Comparison of ENCODE assay signal across 1 mouse cellular context in the genomic region with DNA sequence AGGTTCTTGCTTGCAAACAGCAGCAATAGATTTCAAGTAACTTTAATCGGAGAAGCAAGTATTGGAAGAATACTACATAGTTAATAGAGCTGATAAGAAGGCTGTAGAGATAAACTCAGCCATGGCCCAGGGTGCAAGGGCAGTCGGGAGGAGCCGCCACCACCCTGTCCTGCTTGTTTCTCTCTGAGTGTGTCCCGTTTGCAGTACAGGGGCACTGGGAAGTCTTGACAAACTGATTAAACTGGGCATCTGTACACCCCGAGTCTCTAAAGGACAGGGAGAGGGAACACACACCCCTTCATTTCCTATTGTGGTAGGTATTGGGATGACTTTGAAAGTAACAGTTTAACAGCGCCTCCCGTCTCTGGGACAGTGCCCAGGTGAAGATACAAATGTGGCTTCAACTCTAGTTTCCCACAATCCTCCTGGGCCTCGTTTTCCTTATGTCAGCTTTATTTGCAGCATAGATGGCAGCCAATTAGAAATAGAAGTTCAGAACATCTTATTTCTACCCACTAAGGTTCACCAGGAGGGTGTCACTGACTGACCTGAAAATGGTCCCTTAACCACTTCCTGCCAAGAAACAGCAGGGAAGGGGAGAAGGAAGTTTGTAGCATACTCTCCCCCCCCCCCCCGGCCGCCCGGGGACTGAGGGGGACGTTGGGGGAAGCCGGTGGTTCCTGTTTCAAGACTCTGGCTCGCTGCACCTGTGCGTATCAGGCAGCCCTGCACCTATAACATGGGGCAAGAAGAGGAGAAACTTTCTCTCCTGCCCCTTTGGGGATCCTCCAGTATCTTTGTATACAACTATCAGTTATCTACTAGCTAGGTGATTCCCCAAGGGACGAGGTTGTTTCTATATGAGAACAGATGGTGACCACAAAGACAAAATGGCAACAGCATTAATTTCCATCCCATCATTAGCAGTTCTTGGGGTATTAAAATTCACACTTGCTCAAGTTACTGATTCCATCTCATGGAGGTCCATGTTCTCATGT.
TF ChIP-seq lines count a peak whose summit lies in the region.

No protein-coding gene starts in this region.

TF ChIP-seq in CH12.LX, 34 proteins besides CTCF, POLR2A, EP300 and RAD21 (continued from another document):
- TF ChIP-seq ETS1 (conservative IDR thresholded peaks at IDR 0.05; ENCODE audit: low read depth, low read length) (peak; percentile 20; the same call in 1 of the 2 replicates), BHLHE40 (IDR thresholded peaks at IDR 0.05; ENCODE audit: low read depth, low read length) (0 out of 2 replicates have a peak, but pooled peaks have one; percentile 7), USF1 (IDR thresholded peaks at IDR 0.05; ENCODE audit: low read depth, low read length) (no peak), SIN3A (IDR thresholded peaks at IDR 0.05; ENCODE audit: low read length) (no peak), MXI1 (IDR thresholded peaks at IDR 0.05; ENCODE audit: low read depth, low read length) (no peak), IRF4 (IDR thresholded peaks at IDR 0.05; ENCODE audit: low read depth, low read length) (peak; percentile 35; the same call in 1 of the 2 replicates), TCF12 (IDR thresholded peaks at IDR 0.05; ENCODE audit: low read depth, low read length) (0 out of 2 replicates have a peak, but pooled peaks have one; percentile 22)
